Comparison of ENCODE assay signal across 8 mouse cellular contexts in the genomic region with DNA sequence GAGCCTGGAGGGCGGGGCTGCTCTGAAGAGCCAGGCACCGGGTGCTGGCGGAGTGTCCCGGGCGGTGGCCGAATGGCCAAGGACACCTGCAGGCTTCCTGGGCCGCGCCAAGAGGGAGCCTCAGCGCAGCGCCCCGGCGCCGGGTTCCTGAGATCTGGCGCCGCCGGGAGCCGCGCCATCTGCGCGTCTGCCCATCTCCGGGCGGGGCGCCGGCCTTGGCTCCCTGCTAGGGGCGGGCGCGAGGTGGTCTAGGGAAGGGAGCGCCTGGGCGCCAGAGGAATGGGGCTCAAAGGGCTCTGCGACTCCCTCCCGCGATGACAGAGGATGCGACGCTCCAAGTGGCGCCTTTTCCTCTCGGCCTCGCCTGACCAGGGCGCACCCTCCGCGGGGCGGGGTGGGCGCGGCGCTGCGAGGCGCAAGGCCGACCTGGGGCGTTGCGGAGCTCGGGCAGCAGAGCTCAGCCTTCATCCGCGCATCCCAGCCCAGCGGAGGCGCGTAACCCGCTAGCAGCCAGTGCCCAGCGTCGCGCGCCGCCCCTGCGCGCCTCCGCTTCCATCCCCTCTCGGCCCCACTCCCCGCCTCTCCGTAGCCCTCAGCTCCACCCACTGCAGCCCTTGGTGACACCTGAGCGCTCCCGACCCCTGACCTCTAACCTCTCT. TPM values are rescaled to one million over a fixed set of nuclear protein-coding genes. Genes with fewer than 3 reads are reported as not detected.
DNase-seq lines count a peak whose midpoint lies in the region; ATAC-seq and TF ChIP-seq lines count a peak whose summit lies in the region.

No protein-coding gene starts in this region.

- H3K4me3 ChIP-seq in lung, embryonic 15.5 days = peak overlapping the region; percentile 41
- H3K4me3 ChIP-seq in lung, adult 2 months (replicated peaks; ENCODE audit: extremely low read depth, low read depth, low read length) = no peak overlapping the region
- peak overlapping the region; percentile 59 for H3K4me3 ChIP-seq in forebrain, embryonic 13.5 days
- peak overlapping the region; percentile 51 for H3K4me3 ChIP-seq in limb, embryonic 14.5 days (replicated peaks; ENCODE audit: low read length)
- H3K4me3 ChIP-seq in small intestine, adult 2 months (ENCODE audit: low read depth, low read length) = peak overlapping the region; percentile 40

- no peak for TF ChIP-seq POLR2A in lung, adult 2 months (IDR thresholded peaks at IDR 0.05; ENCODE audit: borderline replicate concordance, extremely low read depth, low read depth, low read length)
- TF ChIP-seq POLR2A in limb, embryonic 14.5 days (IDR thresholded peaks at IDR 0.05; ENCODE audit: borderline replicate concordance, extremely low read depth, insufficient read depth, insufficient read length) = no peak
- no peak for TF ChIP-seq POLR2A in small intestine, adult 2 months (IDR thresholded peaks at IDR 0.05; ENCODE audit: low read depth, low read length)

- H3K9me3 ChIP-seq in lung, embryonic 15.5 days = no peaks in the 10 kb centered on the region
- H3K9me3 ChIP-seq in forebrain, embryonic 13.5 days (replicated peaks) = no peaks in the 10 kb centered on the region
- H3K9me3 ChIP-seq in limb, embryonic 14.5 days (ENCODE audit: control insufficient read depth, low read length) = no peaks in the 10 kb centered on the region

- H3K4me1 ChIP-seq in lung, embryonic 15.5 days = peaks cover 24% of the 10 kb centered on the region
- 0 out of 2 replicates have a peak, but pooled peaks cover 3% of the 10 kb centered on the region for H3K4me1 ChIP-seq in lung, adult 2 months (ENCODE audit: control insufficient read depth, insufficient read depth, low read length)
- H3K4me1 ChIP-seq in forebrain, embryonic 13.5 days = peaks cover 29% of the 10 kb centered on the region
- H3K4me1 ChIP-seq in limb, embryonic 14.5 days (ENCODE audit: control insufficient read depth, insufficient read depth, low read length) = peaks cover 19% of the 10 kb centered on the region
- peaks cover 5% of the 10 kb centered on the region; the same call in 1 of the 2 replicates for H3K4me1 ChIP-seq in small intestine, adult 2 months (ENCODE audit: control insufficient read depth, insufficient read depth, insufficient read length, low read length)

- WGBS in lung, embryonic 15.5 days = under 1% methylated on average over 50 of the region's 69 CpGs
- WGBS in lung, adult 2 months = under 1% methylated on average over 65 of the region's 69 CpGs
- WGBS in forebrain, embryonic 13.5 days = under 1% methylated on average over 37 of the region's 69 CpGs
- WGBS in limb, embryonic 14.5 days = under 1% methylated on average over 56 of the region's 69 CpGs
- WGBS in small intestine, adult 2 months = under 1% methylated on average over 68 of the region's 69 CpGs

- H3K9ac ChIP-seq in lung, embryonic 15.5 days = no peak overlapping the region
- H3K9ac ChIP-seq in forebrain, embryonic 13.5 days = peak overlapping the region; percentile 64
- H3K9ac ChIP-seq in limb, embryonic 14.5 days (ENCODE audit: low read depth, low read length, severe bottlenecking) = peak overlapping the region; percentile 44

- TF ChIP-seq CTCF in lung, adult 2 months (IDR thresholded peaks at IDR 0.05; ENCODE audit: insufficient read depth, low read length) = no peak
- TF ChIP-seq CTCF in small intestine, adult 2 months (IDR thresholded peaks at IDR 0.05; ENCODE audit: extremely low read depth, insufficient read length, insufficient replicate concordance, low read depth, low read length) = no peak

- peak overlapping the region; percentile 89 for H3K4me2 ChIP-seq in lung, embryonic 15.5 days
- peak overlapping the region; percentile 99 for H3K4me2 ChIP-seq in forebrain, embryonic 13.5 days
- H3K4me2 ChIP-seq in limb, embryonic 14.5 days (replicated peaks; ENCODE audit: low read depth, low read length, severe bottlenecking) = peak overlapping the region; percentile 97

- H3K27me3 ChIP-seq in lung, embryonic 15.5 days = peaks cover 97% of the 10 kb centered on the region
- peaks cover 93% of the 10 kb centered on the region for H3K27me3 ChIP-seq in forebrain, embryonic 13.5 days
- peaks cover 65% of the 10 kb centered on the region for H3K27me3 ChIP-seq in limb, embryonic 14.5 days (ENCODE audit: control insufficient read depth, insufficient read depth, low read length)
- H3K27me3 ChIP-seq in small intestine, adult 2 months (ENCODE audit: control insufficient read depth, insufficient read depth, low read length) = peaks cover 47% of the 10 kb centered on the region

- no peak for DNase-seq in lung, adult 2 months
- DNase-seq in cerebellum, adult 18-20 months = peak; percentile 68 to 78
- DNase-seq in limb, embryonic 14.5 days (ENCODE audit: low spot score) = no peak
- DNase-seq in layer of hippocampus, postnatal 36 days = no peak
- DNase-seq in frontal cortex, adult 2 months (ENCODE audit: extremely low spot score in 1 of 2, low spot score in 1 of 2) = no peak

- H3K36me3 ChIP-seq in lung, embryonic 15.5 days = no peaks in the 10 kb centered on the region
- no peaks in the 10 kb centered on the region for H3K36me3 ChIP-seq in forebrain, embryonic 13.5 days (ENCODE audit: poor library complexity, severe bottlenecking)
- H3K36me3 ChIP-seq in limb, embryonic 14.5 days (ENCODE audit: control insufficient read depth, insufficient read depth, low read length) = no peaks in the 10 kb centered on the region
- no peaks in the 10 kb centered on the region for H3K36me3 ChIP-seq in small intestine, adult 2 months (ENCODE audit: control insufficient read depth, insufficient read depth, low read length)

- peak; percentile 34; the same call in 1 of the 2 replicates for ATAC-seq in lung, embryonic 15.5 days (ENCODE audit: borderline replicate concordance, extremely low read depth, low FRiP score, low TSS enrichment)
- ATAC-seq in forebrain, embryonic 13.5 days = peak; percentile 65
- ATAC-seq in limb, embryonic 14.5 days (ENCODE audit: low FRiP score, low read depth) = no peak; the same call in 1 of the 2 replicates

- no peak overlapping the region for H3K27ac ChIP-seq in lung, embryonic 15.5 days
- no peak overlapping the region for H3K27ac ChIP-seq in forebrain, embryonic 13.5 days
- H3K27ac ChIP-seq in limb, embryonic 14.5 days (replicated peaks; ENCODE audit: low read depth, low read length) = no peak overlapping the region
- no peak overlapping the region for H3K27ac ChIP-seq in small intestine, adult 2 months (ENCODE audit: insufficient read depth, low read depth, low read length)

RNA-seq across cellular contexts. Expression of a gene that starts 0.6 kb away (rescaled TPM):
- polyA plus RNA-seq in lung, embryonic 15.5 days (2015; fragmentation: Nextera tagmentation; extraction: Ambion mirVana) = 0.04 and 0.14 TPM in 2 replicates
- polyA plus RNA-seq in lung, adult 2 months (2012; rRNA removed) = 0.50 and 1.1 TPM in 2 replicates
- 0.25 and 0.38 TPM in 2 replicates for polyA plus RNA-seq in forebrain, embryonic 13.5 days (2015; fragmentation: Nextera tagmentation; extraction: Ambion mirVana)
- polyA plus RNA-seq in limb, embryonic 14.5 days (2012; rRNA removed) = 1.4 and 1.8 TPM in 2 replicates
- polyA plus RNA-seq in limb, embryonic 14.5 days (2014; fragmentation: Nextera tagmentation; extraction: Ambion mirVana) = 0.29 and 0.36 TPM in 2 replicates
- polyA plus RNA-seq in small intestine, adult 2 months (2012; rRNA removed) = 0.19 and 0.25 TPM in 2 replicates
- 10 to 100 TPM; 55.5 to 60.2 TPM for total RNA-seq in layer of hippocampus, postnatal 36 days (2021)
- polyA plus RNA-seq in frontal cortex, adult 2 months (2012; rRNA removed) = 45.5 and 50.1 TPM in 2 replicates

RNA-seq across cellular contexts. Expression of a gene that starts 57.9 kb away (rescaled TPM):
- 2.7 and 2.8 TPM in 2 replicates for polyA plus RNA-seq in lung, embryonic 15.5 days (2015; fragmentation: Nextera tagmentation; extraction: Ambion mirVana)
- polyA plus RNA-seq in lung, adult 2 months (2012; rRNA removed) = 0.72 and 1.5 TPM in 2 replicates
- 9.6 and 11.2 TPM in 2 replicates for polyA plus RNA-seq in forebrain, embryonic 13.5 days (2015; fragmentation: Nextera tagmentation; extraction: Ambion mirVana)
- 18.2 and 22.8 TPM in 2 replicates for polyA plus RNA-seq in limb, embryonic 14.5 days (2012; rRNA removed)
- polyA plus RNA-seq in limb, embryonic 14.5 days (2014; fragmentation: Nextera tagmentation; extraction: Ambion mirVana) = 6.4 and 9.5 TPM in 2 replicates
- polyA plus RNA-seq in small intestine, adult 2 months (2012; rRNA removed) = 1.6 and 2.5 TPM in 2 replicates
- 100 to 1,000 TPM; 286 to 289 TPM for total RNA-seq in layer of hippocampus, postnatal 36 days (2021)
- 182 and 214 TPM in 2 replicates for polyA plus RNA-seq in frontal cortex, adult 2 months (2012; rRNA removed)

Comparison
In these comparisons a context has a peak if more than half of its experiments do, and no peak if none do; other contexts are left out.
1. DNase-seq: peak in cerebellum, adult 18-20 months (2 of 2); none in lung, adult 2 months (single experiment), limb, embryonic 14.5 days (single experiment), layer of hippocampus, postnatal 36 days (0 of 2) and frontal cortex, adult 2 months (0 of 2).
2. RNA of a gene that starts 0.6 kb away (polyA plus RNA-seq): 45.5 to 50.1 TPM in frontal cortex, adult 2 months; 0.29 to 1.8 TPM in limb, embryonic 14.5 days, 0.50 to 1.1 TPM in lung, adult 2 months, 0.25 to 0.38 TPM in forebrain, embryonic 13.5 days, 0.19 to 0.25 TPM in small intestine, adult 2 months and 0.04 to 0.14 TPM in lung, embryonic 15.5 days; every median in the first group is over 10 times any median in the second.
3. Peak in every context shown above with its lines, with median percentiles within 50 percentile points of each other: H3K4me2 ChIP-seq.